Mouse (Mus musculus): ENCODE measurements around the gene Fbxl16.

DNA sequence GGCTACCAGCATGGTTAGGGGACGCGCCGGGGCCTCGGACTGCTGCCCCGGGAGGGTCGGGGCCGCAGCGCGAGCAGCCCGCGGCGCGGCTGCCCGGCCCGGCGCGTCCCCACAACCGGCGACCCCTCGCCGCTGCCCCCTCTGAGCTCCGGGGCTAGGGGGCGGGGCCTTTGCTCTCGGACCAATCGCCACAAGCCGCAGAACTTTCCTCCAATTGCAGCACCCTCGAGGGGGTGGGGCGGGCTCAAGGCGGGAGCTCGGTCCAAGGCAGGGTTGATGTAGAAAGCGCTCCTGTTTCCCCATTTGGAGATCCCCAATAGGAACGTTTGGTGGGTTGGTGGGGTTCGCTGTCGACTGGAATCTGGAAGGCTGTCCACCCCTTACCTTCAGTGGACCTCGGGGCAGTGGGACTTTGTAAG, 11.9 kb upstream of the Fbxl16 start, which contains the start of gene Metrn:
- TF ChIP-seq CTCF (conservative IDR thresholded peaks at IDR 0.05; ENCODE audit: insufficient read depth, insufficient read length, low read depth, low read length) (no peak), POLR2A (IDR thresholded peaks at IDR 0.05; ENCODE audit: low read depth, low read length) (no peak)

Measured in kidney, adult 2 months (tissue).